8 mouse cellular contexts compared by ENCODE assay signal in genomic region chr4:45972448-45972854, GRCm38 (mm10). TPM values are rescaled to one million over a fixed set of nuclear protein-coding genes. Genes with fewer than 3 reads are reported as not detected.
DNase-seq lines count a peak whose midpoint lies in the region; ATAC-seq lines count a peak whose summit lies in the region.

No protein-coding gene starts in this region.

- peaks cover 33% of the 10 kb centered on the region for H3K4me1 ChIP-seq in heart, embryonic 10.5 days
- H3K4me1 ChIP-seq in embryonic facial prominence, embryonic 12.5 days, result no peaks in the 10 kb centered on the region
- H3K4me1 ChIP-seq in hindbrain, embryonic 13.5 days (replicated peaks), result peaks cover 22% of the 10 kb centered on the region
- H3K4me1 ChIP-seq in limb, embryonic 11.5 days (ENCODE audit: control insufficient read depth, insufficient read depth, low read length), result 0 out of 2 replicates have a peak, but pooled peaks cover 5% of the 10 kb centered on the region
- H3K4me1 ChIP-seq in midbrain, embryonic 11.5 days (ENCODE audit: control insufficient read depth, insufficient read depth, low read length), result peaks cover 23% of the 10 kb centered on the region

- no peaks in the 10 kb centered on the region for H3K36me3 ChIP-seq in heart, embryonic 10.5 days
- H3K36me3 ChIP-seq in embryonic facial prominence, embryonic 12.5 days, result no peaks in the 10 kb centered on the region
- H3K36me3 ChIP-seq in hindbrain, embryonic 13.5 days, result no peaks in the 10 kb centered on the region
- H3K36me3 ChIP-seq in limb, embryonic 11.5 days (ENCODE audit: control insufficient read depth, insufficient read depth, low read length), result no peaks in the 10 kb centered on the region; the same call in 1 of the 2 replicates
- no peaks in the 10 kb centered on the region for H3K36me3 ChIP-seq in midbrain, embryonic 11.5 days (ENCODE audit: control insufficient read depth, insufficient read depth, low read length)

- peaks cover 9% of the 10 kb centered on the region; the same call in 1 of the 2 replicates for H3K27me3 ChIP-seq in heart, embryonic 10.5 days (ENCODE audit: insufficient read depth, poor library complexity, severe bottlenecking)
- peaks cover 20% of the 10 kb centered on the region for H3K27me3 ChIP-seq in embryonic facial prominence, embryonic 12.5 days
- peaks cover 29% of the 10 kb centered on the region for H3K27me3 ChIP-seq in hindbrain, embryonic 13.5 days
- peaks cover 9% of the 10 kb centered on the region for H3K27me3 ChIP-seq in limb, embryonic 11.5 days (ENCODE audit: control insufficient read depth, insufficient read depth, low read length)
- H3K27me3 ChIP-seq in midbrain, embryonic 11.5 days (ENCODE audit: control insufficient read depth, insufficient read depth, low read length), result peaks cover 5% of the 10 kb centered on the region

- H3K27ac ChIP-seq in heart, embryonic 10.5 days, result peak overlapping the region; percentile 91
- H3K27ac ChIP-seq in embryonic facial prominence, embryonic 12.5 days, result no peak overlapping the region
- peak overlapping the region; percentile 70 for H3K27ac ChIP-seq in hindbrain, embryonic 13.5 days
- no peak overlapping the region for H3K27ac ChIP-seq in limb, embryonic 11.5 days (replicated peaks; ENCODE audit: low read depth, low read length)
- no peak overlapping the region for H3K27ac ChIP-seq in midbrain, embryonic 11.5 days (ENCODE audit: low read depth, low read length)

- under 1% methylated on average over 53 of the region's 53 CpGs for WGBS in heart, embryonic 10.5 days
- WGBS in embryonic facial prominence, embryonic 12.5 days, result under 1% methylated on average over 50 of the region's 53 CpGs
- WGBS in hindbrain, embryonic 13.5 days, result under 1% methylated on average over 30 of the region's 53 CpGs
- WGBS in limb, embryonic 11.5 days, result 0% methylated on average over 45 of the region's 53 CpGs
- WGBS in midbrain, embryonic 11.5 days, result 0% methylated on average over 42 of the region's 53 CpGs

- peak overlapping the region; percentile 97 for H3K4me2 ChIP-seq in embryonic facial prominence, embryonic 12.5 days (replicated peaks)
- H3K4me2 ChIP-seq in hindbrain, embryonic 13.5 days, result peak overlapping the region; percentile 83
- H3K4me2 ChIP-seq in limb, embryonic 11.5 days (ENCODE audit: low read depth, severe bottlenecking), result peak overlapping the region; percentile 96
- peak overlapping the region; percentile 96 for H3K4me2 ChIP-seq in midbrain, embryonic 11.5 days

- peak; percentile 79 for DNase-seq in heart, embryonic 10.5 days (ENCODE audit: low spot score)
- no peak for DNase-seq in heart, adult 11 months
- peak; percentile 48 for DNase-seq in limb, embryonic 11.5 days (ENCODE audit: low spot score)
- DNase-seq in midbrain, embryonic 11.5 days (ENCODE audit: low spot score, missing footprints), result no peak
- DNase-seq in testis, postnatal 14 days (ENCODE audit: low spot score), result peak; percentile 82

- ATAC-seq in CD4-positive, CD25-positive, alpha-beta regulatory T cell, adult 4 months, result peak; percentile 54
- peak; percentile 75 for ATAC-seq in embryonic facial prominence, embryonic 12.5 days (ENCODE audit: insufficient number of reproducible peaks, insufficient read depth, low FRiP score, low TSS enrichment)
- peak; percentile 88 for ATAC-seq in hindbrain, embryonic 13.5 days (ENCODE audit: low FRiP score)
- ATAC-seq in limb, embryonic 11.5 days (ENCODE audit: insufficient number of reproducible peaks, low FRiP score, low TSS enrichment, low read depth), result peak; percentile 76; the same call in 1 of the 2 replicates
- peak; percentile 81; the same call in 1 of the 2 replicates for ATAC-seq in midbrain, embryonic 11.5 days (ENCODE audit: low FRiP score)

- H3K9me3 ChIP-seq in heart, embryonic 10.5 days, result no peaks in the 10 kb centered on the region
- no peaks in the 10 kb centered on the region for H3K9me3 ChIP-seq in embryonic facial prominence, embryonic 12.5 days
- no peaks in the 10 kb centered on the region for H3K9me3 ChIP-seq in hindbrain, embryonic 13.5 days
- H3K9me3 ChIP-seq in limb, embryonic 11.5 days (ENCODE audit: control insufficient read depth, low read length), result no peaks in the 10 kb centered on the region
- H3K9me3 ChIP-seq in midbrain, embryonic 11.5 days (ENCODE audit: control insufficient read depth, low read length), result no peaks in the 10 kb centered on the region

- H3K9ac ChIP-seq in embryonic facial prominence, embryonic 12.5 days, result peak overlapping the region; percentile 70
- peak overlapping the region; percentile 86 for H3K9ac ChIP-seq in hindbrain, embryonic 13.5 days
- H3K9ac ChIP-seq in limb, embryonic 11.5 days (ENCODE audit: low read length), result peak overlapping the region; percentile 67
- H3K9ac ChIP-seq in midbrain, embryonic 11.5 days (ENCODE audit: low read length), result peak overlapping the region; percentile 68

- H3K4me3 ChIP-seq in heart, embryonic 10.5 days, result peak overlapping the region; percentile 92
- peak overlapping the region; percentile 84 for H3K4me3 ChIP-seq in embryonic facial prominence, embryonic 12.5 days
- peak overlapping the region; percentile 83 for H3K4me3 ChIP-seq in hindbrain, embryonic 13.5 days
- H3K4me3 ChIP-seq in limb, embryonic 11.5 days (ENCODE audit: low read depth, low read length), result peak overlapping the region; percentile 72
- H3K4me3 ChIP-seq in midbrain, embryonic 11.5 days (ENCODE audit: low read depth, low read length), result peak overlapping the region; percentile 84

RNA-seq across cellular contexts. Expression of gene Tdrd7, which starts 7.3 kb away (rescaled TPM):
- 15.0 and 15.1 TPM in 2 replicates for polyA plus RNA-seq in heart, embryonic 10.5 days (2016; fragmentation: Nextera tagmentation; extraction: Ambion mirVana)
- 1 to 10 TPM; 7.2 to 8.9 TPM for polyA plus RNA-seq in CD4-positive, CD25-positive, alpha-beta regulatory T cell, adult 4 months (2017; shearing (Covaris generic))
- polyA plus RNA-seq in embryonic facial prominence, embryonic 12.5 days (2016; fragmentation: Nextera tagmentation; extraction: Ambion mirVana), result 9.3 and 13.2 TPM in 2 replicates
- 21.0 and 21.7 TPM in 2 replicates for polyA plus RNA-seq in hindbrain, embryonic 13.5 days (2015; fragmentation: Nextera tagmentation; extraction: Ambion mirVana)
- polyA plus RNA-seq in limb, embryonic 11.5 days (2014; fragmentation: Nextera tagmentation; extraction: Ambion mirVana), result 5.5 and 7.4 TPM in 2 replicates
- 10.9 and 11.8 TPM in 2 replicates for polyA plus RNA-seq in midbrain, embryonic 11.5 days (2014; fragmentation: Nextera tagmentation; extraction: Ambion mirVana)

Comparison
In these comparisons a context has a peak if more than half of its experiments do, and no peak if none do; other contexts are left out.
1. DNase-seq: peak in heart, embryonic 10.5 days (single experiment), limb, embryonic 11.5 days (single experiment) and testis, postnatal 14 days (single experiment); none in heart, adult 11 months (single experiment) and midbrain, embryonic 11.5 days (single experiment).
2. H3K27ac ChIP-seq: peak in heart, embryonic 10.5 days (single experiment) and hindbrain, embryonic 13.5 days (single experiment); none in embryonic facial prominence, embryonic 12.5 days (single experiment), limb, embryonic 11.5 days (single experiment) and midbrain, embryonic 11.5 days (single experiment).
3. Peak in every context shown above with its lines, with median percentiles within 50 percentile points of each other: H3K4me3 ChIP-seq, ATAC-seq, H3K4me2 ChIP-seq and H3K9ac ChIP-seq.